Mouse (Mus musculus): ENCODE measurements around the gene C1qbp. TPM values are rescaled to one million over a fixed set of nuclear protein-coding genes. Genes with fewer than 3 reads are reported as not detected.

Gene C1qbp
- polyA plus RNA-seq, 1 experiment from 2014 or later = 369 TPM

GRCm38 (mm10) chr11:70969271-70969794 lies 13.5 kb downstream of the C1qbp start:
- peak overlapping the region; percentile 92 for H3K4me3 ChIP-seq
- peak overlapping the region; percentile 95 for H3K27ac ChIP-seq
- no peak for DNase-seq (ENCODE audit: extremely low spot score, low spot score)
- peaks cover 58% of the 10 kb centered on the region for H3K36me3 ChIP-seq (replicated peaks)
- WGBS = 1% methylated on average over 25 of the region's 25 CpGs
- H3K4me1 ChIP-seq = peaks cover 26% of the 10 kb centered on the region
- no peaks in the 10 kb centered on the region for H3K9me3 ChIP-seq
- no peaks in the 10 kb centered on the region for H3K27me3 ChIP-seq (ENCODE audit: poor library complexity, severe bottlenecking)

GRCm38 (mm10) chr11:70964222-70964907 lies 18.5 kb downstream of the C1qbp start:
- H3K27ac ChIP-seq = no peak overlapping the region
- no peak overlapping the region for H3K4me3 ChIP-seq
- 78% methylated on average over 4 of the region's 4 CpGs for WGBS
- DNase-seq (ENCODE audit: extremely low spot score, low spot score) = no peak
- no peaks in the 10 kb centered on the region for H3K27me3 ChIP-seq (ENCODE audit: poor library complexity, severe bottlenecking)
- H3K9me3 ChIP-seq = no peaks in the 10 kb centered on the region
- H3K36me3 ChIP-seq (replicated peaks) = peaks cover 80% of the 10 kb centered on the region
- peaks cover 20% of the 10 kb centered on the region for H3K4me1 ChIP-seq

GRCm38 (mm10) chr11:70960786-70961554 lies 21.9 kb downstream of the C1qbp start:
- Histone ChIP-seq H3K36me3 (replicated peaks) (peaks cover 100% of the 10 kb centered on the region), H3K9me3 (no peaks in the 10 kb centered on the region), H3K27me3 (ENCODE audit: poor library complexity, severe bottlenecking) (no peaks in the 10 kb centered on the region), H3K4me3 (no peak overlapping the region), H3K27ac (no peak overlapping the region), H3K4me1 (0 out of 2 replicates have a peak, but pooled peaks cover 5% of the 10 kb centered on the region)
- 90% methylated on average over 5 of the region's 5 CpGs for WGBS
- no peak for DNase-seq (ENCODE audit: extremely low spot score, low spot score)

- H3K4me1 ChIP-seq = no peaks in the 10 kb centered on the region
- H3K27ac ChIP-seq = no peak overlapping the region
- no peaks in the 10 kb centered on the region for H3K27me3 ChIP-seq (ENCODE audit: poor library complexity, severe bottlenecking)
- no peak for DNase-seq (ENCODE audit: extremely low spot score, low spot score)
- WGBS = 95% methylated on average over 4 of the region's 4 CpGs
- H3K4me3 ChIP-seq = no peak overlapping the region
- no peaks in the 10 kb centered on the region for H3K9me3 ChIP-seq
- H3K36me3 ChIP-seq (replicated peaks) = peaks cover 100% of the 10 kb centered on the region
Observed at GRCm38 (mm10) chr11:70954711-70955110, 28.1 kb downstream of the C1qbp start.

- no peak overlapping the region for H3K4me3 ChIP-seq
- H3K36me3 ChIP-seq (replicated peaks) = peaks cover 100% of the 10 kb centered on the region
- 93% methylated on average over 4 of the region's 4 CpGs for WGBS
- H3K27ac ChIP-seq = no peak overlapping the region
- no peaks in the 10 kb centered on the region for H3K9me3 ChIP-seq
- H3K4me1 ChIP-seq = no peaks in the 10 kb centered on the region
- H3K27me3 ChIP-seq (ENCODE audit: poor library complexity, severe bottlenecking) = no peaks in the 10 kb centered on the region
- no peak for DNase-seq (ENCODE audit: extremely low spot score, low spot score)
Observed at GRCm38 (mm10) chr11:70944935-70945817, 37.6 kb downstream of the C1qbp start.

GRCm38 (mm10) chr11:70943651-70944050 lies 39.2 kb downstream of the C1qbp start:
- peaks cover 99% of the 10 kb centered on the region for H3K36me3 ChIP-seq (replicated peaks)
- no peaks in the 10 kb centered on the region for H3K27me3 ChIP-seq (ENCODE audit: poor library complexity, severe bottlenecking)
- WGBS = 93% methylated on average over 7 of the region's 7 CpGs
- H3K9me3 ChIP-seq = no peaks in the 10 kb centered on the region
- no peak overlapping the region for H3K4me3 ChIP-seq
- no peaks in the 10 kb centered on the region for H3K4me1 ChIP-seq
- no peak overlapping the region for H3K27ac ChIP-seq
- DNase-seq (ENCODE audit: extremely low spot score, low spot score) = no peak

GRCm38 (mm10) chr11:70942596-70942995 lies 40.2 kb downstream of the C1qbp start:
- H3K4me3 ChIP-seq = no peak overlapping the region
- no peak for DNase-seq (ENCODE audit: extremely low spot score, low spot score)
- no peaks in the 10 kb centered on the region for H3K27me3 ChIP-seq (ENCODE audit: poor library complexity, severe bottlenecking)
- no peaks in the 10 kb centered on the region for H3K4me1 ChIP-seq
- no peaks in the 10 kb centered on the region for H3K9me3 ChIP-seq
- H3K36me3 ChIP-seq (replicated peaks) = peaks cover 98% of the 10 kb centered on the region
- 94% methylated on average over 1 of the region's 1 CpGs for WGBS
- no peak overlapping the region for H3K27ac ChIP-seq

- Histone ChIP-seq H3K9me3 (no peaks in the 10 kb centered on the region), H3K4me3 (no peak overlapping the region), H3K36me3 (replicated peaks) (peaks cover 92% of the 10 kb centered on the region), H3K4me1 (no peaks in the 10 kb centered on the region), H3K27ac (no peak overlapping the region), H3K27me3 (ENCODE audit: poor library complexity, severe bottlenecking) (no peaks in the 10 kb centered on the region)
- 90% methylated on average over 7 of the region's 7 CpGs for WGBS
- no peak for DNase-seq (ENCODE audit: extremely low spot score, low spot score)
Observed at GRCm38 (mm10) chr11:70935316-70935715, 47.5 kb downstream of the C1qbp start.

GRCm38 (mm10) chr11:70931461-70931860 lies 51.4 kb downstream of the C1qbp start:
- Histone ChIP-seq H3K27ac (no peak overlapping the region), H3K36me3 (replicated peaks) (peaks cover 84% of the 10 kb centered on the region), H3K4me1 (no peaks in the 10 kb centered on the region), H3K4me3 (no peak overlapping the region), H3K27me3 (ENCODE audit: poor library complexity, severe bottlenecking) (no peaks in the 10 kb centered on the region), H3K9me3 (no peaks in the 10 kb centered on the region)
- no peak for DNase-seq (ENCODE audit: extremely low spot score, low spot score)
- 93% methylated on average over 5 of the region's 5 CpGs for WGBS

Other genes with a start within 250 kb of the C1qbp start
- gene Zfp3, start 218.8 kb downstream of the C1qbp start, polyA plus RNA-seq (2016; fragmentation: Nextera tagmentation; extraction: Ambion mirVana) = 7.4 and 7.5 TPM in 2 replicates
- gene Scimp, start 170.4 kb downstream of the C1qbp start, polyA plus RNA-seq (2016; fragmentation: Nextera tagmentation; extraction: Ambion mirVana) = not detected in 2 replicates
- gene Rabep1, start 138.2 kb downstream of the C1qbp start, polyA plus RNA-seq (2016; fragmentation: Nextera tagmentation; extraction: Ambion mirVana) = 33.2 and 37.9 TPM in 2 replicates
- 150 and 155 TPM in 2 replicates for gene Nup88, start 13.1 kb downstream of the C1qbp start, polyA plus RNA-seq (2016; fragmentation: Nextera tagmentation; extraction: Ambion mirVana)
- 83.8 and 93.9 TPM in 2 replicates for gene Rpain, start 12.8 kb downstream of the C1qbp start, polyA plus RNA-seq (2016; fragmentation: Nextera tagmentation; extraction: Ambion mirVana)
- 27.5 and 28.6 TPM in 2 replicates for gene Dhx33, start 21.4 kb upstream of the C1qbp start, polyA plus RNA-seq (2016; fragmentation: Nextera tagmentation; extraction: Ambion mirVana)
- gene Mis12, start 36.6 kb upstream of the C1qbp start, polyA plus RNA-seq (2016; fragmentation: Nextera tagmentation; extraction: Ambion mirVana) = 67.8 and 73.9 TPM in 2 replicates
- gene Derl2, start 36.8 kb upstream of the C1qbp start, polyA plus RNA-seq (2016; fragmentation: Nextera tagmentation; extraction: Ambion mirVana) = 32.4 and 42.5 TPM in 2 replicates
- gene 6330403K07Rik, start 50.5 kb upstream of the C1qbp start, polyA plus RNA-seq (2016; fragmentation: Nextera tagmentation; extraction: Ambion mirVana) = 105 and 112 TPM in 2 replicates
- not detected in 2 replicates for gene Nlrp1a, start 161.7 kb upstream of the C1qbp start, polyA plus RNA-seq (2016; fragmentation: Nextera tagmentation; extraction: Ambion mirVana)
- gene Nlrp1b, start 247.7 kb upstream of the C1qbp start, polyA plus RNA-seq (2016; fragmentation: Nextera tagmentation; extraction: Ambion mirVana) = not detected in 2 replicates